Mouse (Mus musculus) ovary, adult 10 weeks (tissue): ENCODE data around the gene Prdm5. TPM values are rescaled to one million over a fixed set of nuclear protein-coding genes. Genes with fewer than 3 reads are reported as not detected.

Experiments
- polyA plus RNA-seq: library from polyadenylated mRNA; stranded (reverse); fragments of 350-450 nt; fragmentation: Illumina TruSeq; extraction: RNeasy Lipid Tissue Mini Kit (QIAGEN cat#74804); gene quantifications from one replicate; pipeline ENCODE4 v1.2.3, GENCODE M21; 2014

Prdm5 gene
- polyA plus RNA-seq: 19.4 TPM

DNA sequence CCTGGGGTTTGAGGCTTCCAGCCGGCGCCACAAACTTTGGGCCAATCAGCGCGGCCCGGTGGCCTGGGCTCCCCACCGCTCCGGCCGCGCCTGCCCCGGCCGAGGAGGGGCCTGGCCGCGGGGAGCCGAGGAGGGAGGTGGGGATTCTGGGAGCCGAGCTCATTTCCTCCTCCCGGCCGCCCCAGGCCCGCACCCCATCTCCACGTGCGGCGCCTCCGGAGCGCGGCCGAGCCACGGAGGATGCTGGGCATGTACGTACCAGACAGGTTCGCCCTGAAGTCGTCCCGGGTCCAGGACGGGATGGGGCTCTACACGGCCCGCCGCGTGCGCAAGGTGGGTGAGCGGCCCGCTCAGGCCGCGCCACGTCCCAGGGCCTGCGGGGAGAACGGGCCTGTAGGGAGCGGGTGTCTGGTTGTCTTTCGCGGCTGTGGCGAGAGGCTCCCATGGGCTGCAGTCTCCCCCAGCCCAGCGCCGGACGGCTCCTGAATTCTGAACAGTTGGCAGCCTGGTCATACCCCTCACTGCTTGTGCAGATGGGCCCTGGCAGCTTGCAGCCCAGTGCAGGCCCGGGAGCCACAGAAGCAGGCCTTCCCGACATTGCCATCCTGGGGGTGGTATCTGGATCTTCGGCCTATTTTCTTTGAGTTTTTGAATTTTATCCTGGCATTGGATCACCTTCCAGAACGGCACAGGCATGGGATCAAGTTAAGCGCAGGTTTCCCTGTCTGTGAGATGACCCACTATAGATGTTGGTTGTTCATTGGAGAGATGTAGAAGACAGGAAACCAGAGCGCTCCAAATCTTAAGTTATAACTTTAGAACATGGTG, at the start of gene Prdm5:
Gene Prdm5 (plus strand): TSS at position 128 of the 828 bp plus-strand sequence.

GRCm38 (mm10) chr6:65952309-65952708, 173.5 kb downstream of the Prdm5 start, which contains the start of gene 4930544G11Rik:
Gene 4930544G11Rik, plus strand, starts transcription at chr6:65952609.

Other genes starting within 250 kb of the Prdm5 start
- gene Ndnf, start 107.4 kb upstream of the Prdm5 start, polyA plus RNA-seq: 4.3 TPM
- gene 4930544G11Rik, start 173.6 kb downstream of the Prdm5 start, polyA plus RNA-seq: not detected